Mouse (Mus musculus): ENCODE results near the gene Rars.

- TF ChIP-seq CTCF (IDR thresholded peaks at IDR 0.05; ENCODE audit: low read depth) (no peak), EP300 (IDR thresholded peaks at IDR 0.05; ENCODE audit: low read depth) (no peak)
Observed at GRCm38 (mm10) chr11:35784002-35784401, 50.3 kb downstream of the Rars start.
